Mouse (Mus musculus): ENCODE measurements around the gene Rpl36. TPM values are rescaled to one million over a fixed set of nuclear protein-coding genes. Genes with fewer than 3 reads are reported as not detected.

Gene Rpl36
- polyA plus RNA-seq (2011; ENCODE audit: insufficient read depth, insufficient read length, low replicate concordance, missing spikeins), result 407 and 414 TPM in 2 replicates

DNA sequence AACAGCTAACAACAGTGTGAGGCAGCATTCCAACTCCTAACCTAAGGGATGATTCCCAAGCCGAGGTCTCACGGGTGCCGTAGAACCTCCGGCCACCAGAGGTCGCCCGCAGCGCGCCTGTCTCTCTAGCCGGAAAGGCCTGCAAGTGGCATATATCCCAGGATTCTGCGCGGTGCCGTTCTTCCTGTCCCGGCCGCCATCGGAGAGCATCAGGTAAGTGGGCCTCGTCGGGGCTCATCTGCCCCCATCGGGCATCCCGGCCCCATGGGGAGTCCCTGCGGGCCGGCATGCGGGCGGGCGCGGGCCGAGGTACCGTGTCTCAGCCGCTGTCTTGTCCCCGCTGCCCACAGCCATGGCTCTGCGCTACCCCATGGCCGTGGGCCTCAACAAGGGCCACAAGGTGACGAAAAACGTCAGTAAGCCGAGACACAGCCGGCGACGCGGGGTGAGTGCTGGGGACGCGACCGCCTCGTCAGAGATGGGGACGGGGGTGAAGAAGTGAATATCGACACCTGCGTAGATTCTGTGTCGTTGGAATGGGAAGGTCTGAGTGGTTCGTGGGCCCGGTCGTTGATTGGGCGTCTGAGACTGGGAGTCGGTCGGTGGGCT is at the start of gene Rpl36:
Gene Rpl36, plus strand, starts transcription at position 181 of the 609 bp plus-strand sequence.
- Histone ChIP-seq H3K4me3 (replicated peaks; ENCODE audit: control insufficient read depth, low read depth, low read length) (peak within 1 kb of the TSS; percentile 77), H3K4me1 (ENCODE audit: control insufficient read depth, insufficient read depth, low read length) (peaks cover 6% of the 10 kb centered on the region; the same call in 1 of the 2 replicates), H3K27ac (ENCODE audit: control insufficient read depth, insufficient read depth, low read depth, low read length, poor library complexity) (peak within 1 kb of the TSS; percentile 79)
- peak; percentile 82; the same call in 1 of the 2 replicates for TF ChIP-seq POLR2A (IDR thresholded peaks at IDR 0.05; ENCODE audit: borderline replicate concordance, control insufficient read depth, low read depth, low read length)
- TF ChIP-seq CTCF (IDR thresholded peaks at IDR 0.05; ENCODE audit: control insufficient read depth, insufficient read depth, low read length), result peak; percentile 98
- WGBS, result under 1% methylated on average over 52 of the region's 52 CpGs

DNA sequence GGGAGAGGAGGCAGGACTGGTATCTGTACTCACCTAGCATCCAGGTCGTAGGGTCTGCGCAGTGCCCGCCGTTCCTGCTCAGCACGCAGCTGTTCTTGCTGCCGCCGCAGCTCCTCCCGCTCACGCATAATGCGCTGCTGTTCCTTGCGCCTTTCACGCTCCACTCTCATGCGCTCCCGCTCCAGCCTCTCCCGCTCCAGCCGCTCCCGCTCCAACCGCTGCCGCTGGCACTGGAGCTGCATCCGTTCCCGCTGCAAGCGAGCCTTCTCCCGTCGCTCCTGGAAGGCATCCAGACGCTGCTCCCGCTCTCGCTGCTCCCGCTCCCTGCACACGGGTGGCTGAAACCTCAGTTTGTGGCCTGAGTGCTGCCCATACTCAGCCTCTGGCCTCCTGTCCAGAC is 46.9 kb upstream of the Rpl36 start:
- Histone ChIP-seq H3K4me3 (replicated peaks; ENCODE audit: control insufficient read depth, low read depth, low read length) (no peak overlapping the region), H3K4me1 (ENCODE audit: control insufficient read depth, insufficient read depth, low read length) (no peaks in the 10 kb centered on the region), H3K27ac (ENCODE audit: control insufficient read depth, insufficient read depth, low read depth, low read length, poor library complexity) (no peak overlapping the region)
- WGBS, result 93% methylated on average over 29 of the region's 29 CpGs
- no peak for TF ChIP-seq POLR2A (IDR thresholded peaks at IDR 0.05; ENCODE audit: borderline replicate concordance, control insufficient read depth, low read depth, low read length)
- no peak for TF ChIP-seq CTCF (IDR thresholded peaks at IDR 0.05; ENCODE audit: control insufficient read depth, insufficient read depth, low read length)

DNA sequence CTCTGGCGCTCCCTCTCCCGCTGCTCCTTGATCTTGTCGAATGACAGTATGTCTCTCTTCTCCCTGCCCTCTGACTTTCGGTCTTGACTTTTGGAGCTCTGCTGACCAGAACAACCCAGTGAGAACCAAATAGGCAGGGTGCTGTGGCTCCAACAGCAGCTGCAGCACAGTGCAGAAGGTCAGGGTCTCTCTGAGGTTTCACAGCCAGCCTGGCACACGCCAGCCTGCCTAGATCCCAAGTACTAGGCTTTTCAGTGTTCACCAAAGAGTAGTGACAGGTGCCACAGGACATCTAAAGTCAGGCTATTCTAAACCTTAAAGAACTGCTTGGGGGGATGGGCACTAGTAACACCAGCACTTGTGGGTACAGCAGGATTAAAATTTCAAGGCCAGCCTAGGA is 46.3 kb upstream of the Rpl36 start:
- no peak overlapping the region for H3K4me3 ChIP-seq (replicated peaks; ENCODE audit: control insufficient read depth, low read depth, low read length)
- H3K4me1 ChIP-seq (ENCODE audit: control insufficient read depth, insufficient read depth, low read length), result no peaks in the 10 kb centered on the region
- TF ChIP-seq CTCF (IDR thresholded peaks at IDR 0.05; ENCODE audit: control insufficient read depth, insufficient read depth, low read length) (no peak), POLR2A (IDR thresholded peaks at IDR 0.05; ENCODE audit: borderline replicate concordance, control insufficient read depth, low read depth, low read length) (no peak)
- WGBS, result 95% methylated on average over 5 of the region's 5 CpGs
- H3K27ac ChIP-seq (ENCODE audit: control insufficient read depth, insufficient read depth, low read depth, low read length, poor library complexity), result no peak overlapping the region

DNA sequence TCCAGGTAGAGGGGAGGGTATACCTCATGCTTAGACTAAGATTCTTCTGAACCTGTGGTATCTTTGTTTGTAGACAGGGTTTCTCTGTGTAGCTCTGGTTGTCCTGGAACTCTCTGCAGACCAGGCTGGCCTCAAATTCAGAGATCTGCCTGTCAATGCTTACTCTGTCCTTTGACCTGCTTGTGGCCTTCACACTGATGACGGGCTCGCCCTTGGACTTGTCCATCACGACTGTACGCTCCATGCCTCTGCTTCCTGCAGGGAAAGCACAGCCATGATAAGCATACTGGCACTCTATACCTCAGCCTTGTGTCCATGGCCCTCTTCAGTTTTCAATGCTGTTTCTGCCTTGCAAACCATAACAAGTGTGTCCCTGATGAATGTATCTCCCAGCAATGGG is 45.8 kb upstream of the Rpl36 start:
- TF ChIP-seq CTCF (IDR thresholded peaks at IDR 0.05; ENCODE audit: control insufficient read depth, insufficient read depth, low read length) (no peak), POLR2A (IDR thresholded peaks at IDR 0.05; ENCODE audit: borderline replicate concordance, control insufficient read depth, low read depth, low read length) (no peak)
- no peak overlapping the region for H3K27ac ChIP-seq (ENCODE audit: control insufficient read depth, insufficient read depth, low read depth, low read length, poor library complexity)
- no peak overlapping the region for H3K4me3 ChIP-seq (replicated peaks; ENCODE audit: control insufficient read depth, low read depth, low read length)
- no peaks in the 10 kb centered on the region for H3K4me1 ChIP-seq (ENCODE audit: control insufficient read depth, insufficient read depth, low read length)
- WGBS, result 95% methylated on average over 4 of the region's 4 CpGs

DNA sequence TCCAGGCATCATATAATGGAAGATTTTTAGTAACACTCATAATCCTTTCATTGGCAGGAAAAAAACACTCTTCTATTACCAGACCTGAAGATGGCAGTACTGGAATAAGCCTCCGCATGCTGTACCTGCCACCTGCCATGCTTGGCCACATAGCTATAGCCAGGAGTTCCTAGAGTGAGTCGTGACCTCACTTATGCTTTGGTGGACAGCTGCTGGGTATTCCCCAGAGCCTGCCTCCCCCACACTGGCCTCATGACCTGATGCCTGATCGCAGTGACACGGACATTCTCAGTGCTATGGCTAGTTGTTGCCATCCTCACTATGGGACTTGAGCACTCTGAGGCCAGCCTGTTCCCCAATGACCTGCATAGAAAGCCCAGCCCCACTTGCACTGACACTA is 42.9 kb upstream of the Rpl36 start:
- TF ChIP-seq POLR2A (IDR thresholded peaks at IDR 0.05; ENCODE audit: borderline replicate concordance, control insufficient read depth, low read depth, low read length) (no peak), CTCF (IDR thresholded peaks at IDR 0.05; ENCODE audit: control insufficient read depth, insufficient read depth, low read length) (no peak)
- Histone ChIP-seq H3K27ac (ENCODE audit: control insufficient read depth, insufficient read depth, low read depth, low read length, poor library complexity) (no peak overlapping the region), H3K4me1 (ENCODE audit: control insufficient read depth, insufficient read depth, low read length) (no peaks in the 10 kb centered on the region), H3K4me3 (replicated peaks; ENCODE audit: control insufficient read depth, low read depth, low read length) (no peak overlapping the region)
- WGBS, result 95% methylated on average over 4 of the region's 4 CpGs

DNA sequence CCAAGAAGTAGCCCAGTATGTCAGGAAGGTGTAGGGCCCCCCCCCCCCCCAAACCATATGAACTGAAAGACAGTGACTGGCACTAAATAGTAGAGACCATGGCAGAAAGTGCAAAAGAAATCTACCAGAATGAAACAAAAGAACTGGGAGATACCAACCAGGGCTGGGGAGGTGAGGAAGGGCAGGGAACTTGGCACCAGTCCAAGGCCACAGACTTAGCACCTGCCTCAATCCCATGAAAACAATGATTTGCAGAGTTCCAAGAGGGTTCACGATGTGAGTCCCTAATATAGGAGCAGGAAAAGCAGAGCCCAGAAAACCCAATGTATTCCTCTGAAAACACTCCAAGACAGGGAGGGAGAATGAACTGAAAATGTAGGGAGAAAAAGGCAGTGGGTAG is 41.1 kb upstream of the Rpl36 start:
- WGBS, result 88% methylated on average over 1 of the region's 1 CpGs
- no peak overlapping the region for H3K27ac ChIP-seq (ENCODE audit: control insufficient read depth, insufficient read depth, low read depth, low read length, poor library complexity)
- no peak for TF ChIP-seq POLR2A (IDR thresholded peaks at IDR 0.05; ENCODE audit: borderline replicate concordance, control insufficient read depth, low read depth, low read length)
- no peak for TF ChIP-seq CTCF (IDR thresholded peaks at IDR 0.05; ENCODE audit: control insufficient read depth, insufficient read depth, low read length)
- H3K4me3 ChIP-seq (replicated peaks; ENCODE audit: control insufficient read depth, low read depth, low read length), result no peak overlapping the region
- no peaks in the 10 kb centered on the region for H3K4me1 ChIP-seq (ENCODE audit: control insufficient read depth, insufficient read depth, low read length)

DNA sequence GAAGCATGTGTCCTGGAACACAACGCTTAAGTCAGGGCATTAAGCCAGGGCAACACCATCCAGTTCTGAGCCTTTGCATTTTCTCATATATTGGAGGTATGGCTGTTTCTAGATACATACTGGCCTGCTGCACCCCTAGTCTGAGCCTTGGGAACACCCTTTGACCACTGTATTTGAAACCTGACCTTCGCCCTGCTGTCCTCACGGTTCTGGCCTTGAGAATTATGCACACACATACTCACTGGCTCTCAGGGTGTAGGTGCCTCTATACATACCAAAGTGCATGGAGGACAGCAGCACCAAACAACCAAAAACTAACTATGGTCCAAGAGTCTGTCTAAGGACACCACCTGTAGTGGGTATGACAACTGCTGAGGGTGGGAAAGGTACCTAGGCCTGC is 40.3 kb upstream of the Rpl36 start:
- no peaks in the 10 kb centered on the region for H3K4me1 ChIP-seq (ENCODE audit: control insufficient read depth, insufficient read depth, low read length)
- no peak overlapping the region for H3K4me3 ChIP-seq (replicated peaks; ENCODE audit: control insufficient read depth, low read depth, low read length)
- WGBS, result 96% methylated on average over 3 of the region's 3 CpGs
- no peak overlapping the region for H3K27ac ChIP-seq (ENCODE audit: control insufficient read depth, insufficient read depth, low read depth, low read length, poor library complexity)
- no peak for TF ChIP-seq POLR2A (IDR thresholded peaks at IDR 0.05; ENCODE audit: borderline replicate concordance, control insufficient read depth, low read depth, low read length)
- TF ChIP-seq CTCF (IDR thresholded peaks at IDR 0.05; ENCODE audit: control insufficient read depth, insufficient read depth, low read length), result no peak

DNA sequence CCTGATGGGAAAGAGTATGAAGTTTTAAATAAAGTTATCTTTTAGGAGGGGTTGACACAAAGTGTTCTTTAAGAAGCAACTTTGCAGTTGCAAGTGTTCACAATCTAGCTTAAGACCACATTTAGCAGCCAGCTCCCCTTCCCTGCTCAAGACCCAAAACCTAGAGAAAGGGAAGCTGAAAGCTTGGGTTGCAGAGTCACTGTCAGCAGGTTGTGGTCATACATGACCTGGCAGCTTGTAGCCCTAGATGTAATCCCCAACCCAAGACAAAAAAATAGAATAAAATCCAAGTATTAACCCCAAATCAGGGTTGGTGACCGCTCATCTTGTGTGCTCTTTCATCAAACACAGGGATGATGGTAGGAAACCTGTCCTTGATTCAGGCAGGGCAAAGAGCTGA is 30.1 kb upstream of the Rpl36 start:
- peak overlapping the region; percentile 98 for H3K27ac ChIP-seq (ENCODE audit: control insufficient read depth, insufficient read depth, low read depth, low read length, poor library complexity)
- peak overlapping the region; percentile 92 for H3K4me3 ChIP-seq (replicated peaks; ENCODE audit: control insufficient read depth, low read depth, low read length)
- WGBS, result 59% methylated on average over 1 of the region's 1 CpGs
- H3K4me1 ChIP-seq (ENCODE audit: control insufficient read depth, insufficient read depth, low read length), result peaks cover 5% of the 10 kb centered on the region; the same call in 1 of the 2 replicates
- TF ChIP-seq POLR2A (IDR thresholded peaks at IDR 0.05; ENCODE audit: borderline replicate concordance, control insufficient read depth, low read depth, low read length) (no peak), CTCF (IDR thresholded peaks at IDR 0.05; ENCODE audit: control insufficient read depth, insufficient read depth, low read length) (no peak)
